Mouse (Mus musculus): ENCODE measurements around the gene Slc10a1.
A peak's percentile ranks its signal among the peaks of the same experiment; 100 is the strongest.

The Slc10a1 gene

DNA sequence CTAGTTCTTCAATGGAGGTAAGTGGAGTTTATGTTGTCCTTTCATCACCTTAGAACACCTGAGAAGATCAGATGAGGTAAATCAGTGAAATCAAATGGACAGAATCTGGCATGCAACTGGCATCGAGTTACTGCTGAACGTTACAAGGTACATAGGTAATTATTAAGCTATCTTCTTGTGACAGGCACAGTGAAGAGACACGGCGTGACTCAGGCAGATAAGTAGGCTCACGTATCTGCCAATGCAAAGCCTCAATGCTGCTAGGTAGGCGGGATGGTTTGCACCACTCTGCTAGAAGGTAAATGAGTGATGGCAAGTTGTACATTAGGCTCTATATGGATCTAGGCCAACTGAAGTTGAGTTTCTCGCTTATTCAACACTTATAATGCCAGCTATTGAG lies 38.4 kb downstream of the Slc10a1 start:
- no peak for DNase-seq (ENCODE audit: extremely low read depth, low read depth)

DNA sequence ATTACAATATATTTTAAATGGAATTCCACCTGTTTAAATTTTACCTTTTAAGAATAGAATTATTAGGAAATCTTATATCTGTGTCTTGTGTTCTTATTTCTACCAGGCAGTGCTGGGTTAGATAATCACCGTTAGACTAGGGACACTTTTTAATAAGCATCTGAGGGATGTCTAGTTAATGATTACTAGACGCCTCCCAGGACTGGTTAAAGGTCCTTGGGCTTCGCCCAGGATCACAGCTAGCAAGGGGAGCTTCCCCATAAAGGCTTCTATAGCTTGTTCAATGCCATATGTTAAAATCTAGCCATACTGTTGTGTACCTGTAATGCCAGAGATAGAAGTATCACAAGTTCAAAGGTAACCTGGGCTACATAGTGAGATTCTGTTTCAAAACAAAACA lies 39.6 kb downstream of the Slc10a1 start:
- no peak for DNase-seq (ENCODE audit: extremely low read depth, low read depth)

GRCm38 (mm10) chr12:80927518-80927917 lies 41.0 kb downstream of the Slc10a1 start:
- DNase-seq (ENCODE audit: extremely low read depth, low read depth) = no peak

GRCm38 (mm10) chr12:80926550-80926949 lies 42.0 kb downstream of the Slc10a1 start:
- DNase-seq (ENCODE audit: extremely low read depth, low read depth) = no peak

DNA sequence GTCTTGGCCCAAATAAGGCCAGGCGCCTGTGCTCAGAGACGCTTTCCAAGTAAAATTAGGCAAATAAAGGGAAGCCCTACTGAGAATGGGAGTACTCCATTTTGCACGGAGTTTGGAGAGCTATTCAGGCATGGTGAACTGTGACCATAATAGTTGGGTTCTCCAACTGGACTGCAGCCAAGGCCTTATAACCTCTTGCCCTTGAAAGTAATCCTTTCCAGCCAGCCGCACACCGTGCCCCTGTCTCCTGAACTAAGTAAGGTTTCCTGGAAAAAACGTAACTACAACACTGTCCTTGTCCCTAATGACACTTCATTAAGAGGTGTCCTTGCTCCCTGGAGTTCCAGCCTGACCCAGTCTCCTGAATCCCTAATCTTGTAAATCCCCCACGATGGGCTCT lies 42.6 kb downstream of the Slc10a1 start:
- DNase-seq (ENCODE audit: extremely low read depth, low read depth) = no peak

- DNase-seq (ENCODE audit: extremely low read depth, low read depth) = no peak
Measured at GRCm38 (mm10) chr12:80924205-80924604, 44.3 kb downstream of the Slc10a1 start.

- DNase-seq (ENCODE audit: extremely low read depth, low read depth) = no peak
Measured at GRCm38 (mm10) chr12:80923602-80924001, 44.9 kb downstream of the Slc10a1 start.

DNA sequence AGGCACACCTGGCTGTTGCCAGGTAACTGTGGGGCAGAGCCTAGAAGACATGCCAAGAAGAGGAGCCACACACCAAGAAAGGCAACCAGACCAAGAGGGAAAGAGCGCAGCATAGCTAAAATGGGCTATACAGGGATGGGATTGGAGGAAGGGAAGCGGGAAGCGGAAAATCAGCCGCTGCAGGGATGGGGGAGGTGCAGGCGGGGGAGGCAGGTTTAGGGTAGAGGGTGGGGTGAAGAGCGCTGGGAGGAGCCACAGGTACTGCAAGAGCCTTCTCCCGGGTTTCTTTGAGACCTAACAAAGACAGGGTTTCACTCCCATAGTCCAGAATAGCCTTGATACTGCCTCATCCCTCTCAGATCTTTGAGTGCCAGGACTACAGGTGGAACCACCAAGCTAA lies 45.6 kb downstream of the Slc10a1 start:
- no peak for DNase-seq (ENCODE audit: extremely low read depth, low read depth)

GRCm38 (mm10) chr12:80921301-80921700 lies 47.2 kb downstream of the Slc10a1 start:
- no peak for DNase-seq (ENCODE audit: extremely low read depth, low read depth)

DNA sequence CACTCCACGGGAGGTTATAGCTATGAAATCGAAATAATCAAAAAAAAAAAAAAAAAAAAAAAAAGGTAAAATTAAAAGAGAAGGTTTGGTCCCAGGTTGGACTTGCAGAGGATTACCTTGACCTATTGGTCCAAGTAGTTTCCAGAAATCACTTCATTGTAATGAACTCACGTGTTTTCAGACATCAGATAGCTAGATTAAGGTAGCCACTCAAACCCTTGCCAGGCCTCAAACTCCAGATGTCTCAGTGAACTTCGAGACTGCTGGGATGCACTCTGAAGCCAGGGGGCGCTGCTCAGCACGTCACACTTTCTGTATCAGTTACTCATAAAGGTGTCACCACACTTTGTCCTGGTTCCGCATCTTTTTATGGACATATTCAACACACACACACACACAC lies 50.7 kb downstream of the Slc10a1 start:
- peak; percentile 25 for DNase-seq (ENCODE audit: extremely low read depth, low read depth)

DNA sequence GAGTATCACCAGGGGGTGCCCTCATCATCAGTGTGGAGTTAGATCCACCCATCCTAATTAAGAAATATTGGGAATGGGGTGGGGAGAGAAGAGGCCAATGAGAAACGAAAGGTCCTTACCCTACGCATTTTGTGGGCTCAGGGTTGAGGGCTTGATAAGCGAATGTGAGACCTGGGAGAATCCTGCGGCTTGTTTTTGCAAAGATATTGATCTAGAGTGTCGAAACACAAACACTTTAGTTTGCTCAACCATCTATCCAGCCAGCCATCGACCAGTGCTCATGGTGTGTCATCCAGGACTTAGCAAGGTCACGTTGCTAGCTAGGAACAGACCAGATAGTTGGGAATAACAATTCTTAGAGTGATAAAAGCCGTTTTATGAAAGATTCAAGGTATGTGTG lies 58.9 kb downstream of the Slc10a1 start:
- no peak for DNase-seq (ENCODE audit: extremely low read depth, low read depth)
